Mouse (Mus musculus) left cerebral cortex, postnatal 14 days (tissue): ENCODE data around the gene Ddx42. TPM values are rescaled to one million over a fixed set of nuclear protein-coding genes. Genes with fewer than 3 reads are reported as not detected.

Experiments used
- DNase-seq, 2 experiments: peaks; one replicate each; pipeline ENCODE4 v3.0.0; 2021 to 2022; ENCODE audit warnings: low spot score in 2 of 2, mixed read lengths in 1 of 2
- intact Hi-C: fragments of 180-260 bp; cut with DNase I; formaldehyde crosslinking; loops from one replicate; pipeline ENCODE4 v1.15.1; 2025
- long read RNA-seq, 2 experiments: library from polyadenylated mRNA; stranded (forward); transcript quantifications; one replicate each; pipeline ENCODE4 v2.0.0; 2021
- total RNA-seq, 2 experiments: library from RNA; stranded (reverse); gene quantifications; 2 replicates each; pipeline ENCODE4 v1.2.3; 2021

Ddx42 gene
- 10 to 100 TPM; 69.0 to 69.4 TPM for total RNA-seq
- long read RNA-seq, experiment 1, full-length matches to known transcripts, result 37 of 53 reads
- long read RNA-seq, experiment 1, partial matches to known transcripts, result 10 of 53 reads
- long read RNA-seq, experiment 1, other reads (novel, unspliced or antisense), result 6 of 53 reads
- long read RNA-seq, experiment 2, full-length matches to known transcripts, result 25 of 33 reads
- long read RNA-seq, experiment 2, partial matches to known transcripts, result 6 of 33 reads
- long read RNA-seq, experiment 2, other reads (novel, unspliced or antisense), result 2 of 33 reads

DNA sequence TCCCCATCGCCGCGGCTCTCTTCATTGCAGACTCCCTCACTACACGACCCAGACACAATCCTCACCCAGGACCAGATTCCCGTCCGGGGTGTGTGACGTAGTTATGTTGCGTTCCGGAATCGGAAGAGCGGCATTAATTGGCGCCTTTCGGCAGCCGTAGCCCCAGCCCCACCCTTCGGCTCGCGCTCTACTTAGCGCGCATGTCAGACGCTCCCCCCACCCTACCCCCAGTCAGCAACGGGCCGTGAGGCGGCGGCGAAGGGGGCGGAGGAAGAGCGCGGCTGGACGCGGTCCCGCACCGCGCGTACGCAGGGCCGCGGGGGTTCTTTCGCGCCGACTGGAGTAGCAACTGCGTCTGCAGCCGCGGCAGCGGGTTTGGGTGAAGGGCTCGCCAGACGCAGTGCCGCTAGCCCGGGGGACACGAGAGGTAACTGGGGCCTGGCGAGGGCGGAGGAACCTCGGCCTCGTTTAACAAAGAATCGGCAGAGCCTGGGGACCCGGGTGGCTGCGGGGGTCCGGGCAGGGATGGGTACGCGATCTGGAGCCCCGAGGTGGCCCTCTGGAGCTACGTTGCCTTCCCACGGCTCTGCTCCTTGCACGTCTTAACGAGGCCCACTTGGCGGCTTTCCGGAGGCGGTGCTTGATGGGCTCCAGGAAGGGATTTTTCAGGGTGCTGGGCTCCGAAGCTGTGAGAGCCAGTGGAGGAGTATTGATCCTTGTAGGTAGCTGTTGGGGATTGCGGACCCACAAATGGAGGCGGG is at the start of gene Ddx42:
Gene Ddx42, plus strand, starts transcription at position 197 of the 761 bp plus-strand sequence.
- peak; percentile 93 to 95 for DNase-seq
- intact Hi-C loops, result loop anchor here (5.0 kb wide), 1 partner anchor 40 kb away; the partner anchor contains the start of genes Ftsj3 and Psmc5

GRCm38 (mm10) chr11:106167435-106167834 is 49.3 kb upstream of the Ddx42 start:
- DNase-seq, result no peak
- intact Hi-C loops, result no loop called here

DNA sequence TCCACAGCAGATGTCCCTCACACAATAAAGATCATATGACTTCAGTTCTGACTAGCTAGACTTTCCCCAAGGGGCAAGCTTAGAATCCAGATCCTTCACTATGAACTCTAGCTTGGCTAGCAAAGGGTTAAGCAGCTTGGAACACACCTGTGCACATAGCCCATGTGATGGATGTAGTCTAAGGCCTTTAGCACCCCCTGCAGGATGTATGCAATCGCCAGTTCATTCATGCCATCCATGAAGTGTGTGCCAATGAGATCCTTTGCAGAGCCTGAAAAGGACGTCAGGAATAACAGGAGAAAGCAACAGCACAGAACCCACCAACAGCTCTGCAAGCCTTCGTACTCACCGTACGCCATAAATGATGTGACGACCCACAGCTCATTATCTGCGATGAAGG is 45.9 kb upstream of the Ddx42 start:
- intact Hi-C loops, result no loop called here
- DNase-seq, result no peak

GRCm38 (mm10) chr11:106173228-106173627 is 43.5 kb upstream of the Ddx42 start:
- DNase-seq, result no peak
- intact Hi-C loops, result no loop called here

DNA sequence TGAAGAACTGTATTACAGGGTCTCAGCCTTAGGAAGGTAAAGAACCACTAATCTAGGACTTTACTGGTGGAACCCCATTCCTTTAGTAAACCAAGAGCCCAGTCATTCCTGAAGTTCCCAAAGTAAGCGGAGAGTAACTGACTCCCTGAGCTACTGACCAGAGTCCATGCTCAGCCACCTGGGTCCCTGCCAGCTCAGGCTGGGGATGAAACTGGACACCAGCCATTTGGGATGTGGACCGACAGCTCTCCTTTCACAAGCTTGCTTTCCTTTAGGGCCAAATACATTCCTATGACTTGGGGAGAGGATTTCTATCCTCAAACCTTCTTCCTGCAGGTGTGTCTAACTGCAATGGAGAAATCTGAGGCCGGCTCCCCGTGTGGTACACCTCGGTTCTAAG is 42.4 kb upstream of the Ddx42 start:
- intact Hi-C loops, result no loop called here
- no peak for DNase-seq

DNA sequence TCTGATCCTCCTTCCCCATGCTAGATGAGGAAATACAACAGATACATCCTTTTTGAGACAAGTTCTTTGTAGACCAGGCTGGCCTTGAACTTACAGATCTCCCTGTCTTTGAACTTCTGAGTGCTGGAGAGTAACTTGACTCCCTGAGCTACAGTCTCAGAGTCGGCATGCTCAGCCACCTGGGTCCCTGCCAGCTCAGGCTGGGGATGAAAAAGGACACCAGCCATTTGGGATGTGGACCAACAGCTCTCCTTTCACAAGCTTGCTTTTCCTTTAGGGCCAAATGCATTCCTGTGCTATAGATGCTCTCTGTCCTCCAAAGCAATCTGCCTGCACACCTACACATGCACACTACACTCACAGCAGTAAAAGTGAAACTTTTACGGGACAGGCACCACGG is 41.6 kb upstream of the Ddx42 start:
- intact Hi-C loops, result no loop called here
- DNase-seq, result no peak

DNA sequence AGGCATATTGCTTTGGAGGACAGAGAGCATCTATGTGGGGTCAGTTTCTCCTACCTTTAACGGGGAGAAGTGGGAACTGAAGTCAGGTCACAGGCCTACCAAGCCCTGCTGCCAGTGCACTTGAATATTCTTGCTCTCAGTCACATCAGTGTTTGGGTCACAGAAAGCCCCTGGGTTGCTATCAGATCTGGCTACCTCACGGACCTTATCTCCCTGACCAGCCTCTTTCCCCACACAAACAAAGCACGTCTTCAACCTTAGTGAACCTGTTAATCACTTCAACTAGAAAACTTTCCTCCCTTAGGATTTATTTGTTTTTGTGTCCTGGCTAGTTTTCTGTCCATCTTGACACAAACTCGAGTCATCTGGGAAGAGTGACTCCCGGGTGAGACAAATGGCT is 40.4 kb upstream of the Ddx42 start:
- intact Hi-C loops, result no loop called here
- no peak for DNase-seq

DNA sequence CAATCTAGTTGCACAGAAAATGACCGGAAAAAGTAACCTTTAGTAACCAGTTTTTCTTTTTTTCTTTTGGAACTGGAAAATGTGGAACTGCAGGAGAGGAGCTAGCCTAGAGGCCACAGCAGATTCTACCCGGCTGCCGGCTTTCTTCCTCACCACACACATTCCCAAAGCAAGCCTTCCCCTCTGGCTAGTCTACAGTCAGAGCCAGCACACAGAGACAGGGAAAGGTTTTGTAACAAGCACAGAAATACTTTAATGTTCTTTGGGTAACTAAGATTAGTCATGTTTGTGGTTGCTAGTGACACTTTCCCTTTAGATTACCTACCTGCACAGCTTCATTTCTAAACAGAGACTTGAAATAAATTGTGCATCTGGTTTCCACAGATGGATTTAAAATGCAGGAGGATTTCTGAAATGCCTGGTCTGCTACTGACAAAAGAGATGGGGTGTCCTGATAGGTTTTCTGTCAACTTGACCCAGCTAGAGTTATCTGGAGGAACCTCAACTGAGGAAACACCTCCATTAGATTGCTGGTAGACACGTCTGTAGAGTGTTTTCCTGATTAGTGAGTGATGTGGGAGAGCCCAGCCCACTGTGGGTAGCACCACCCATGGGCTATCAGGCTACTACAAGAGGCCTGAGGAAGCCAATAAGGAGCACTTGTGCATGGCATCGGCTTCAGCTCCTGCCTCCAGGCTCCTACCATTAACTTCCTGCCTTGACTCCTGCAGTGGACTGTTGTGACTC is 38.5 kb upstream of the Ddx42 start:
- intact Hi-C loops, result no loop called here
- DNase-seq, result no peak

- DNase-seq, result peak; percentile 41 to 67
- intact Hi-C loops, result no loop called here
These were observed 36.8 kb upstream of the Ddx42 start for GRCm38 (mm10) chr11:106179711-106180448.

- intact Hi-C loops, result no loop called here
- DNase-seq, result no peak
These were observed 36.3 kb upstream of the Ddx42 start for GRCm38 (mm10) chr11:106180449-106180801.

- intact Hi-C loops, result no loop called here
- no peak for DNase-seq
These were observed 29.4 kb upstream of the Ddx42 start for GRCm38 (mm10) chr11:106187326-106187725.

DNA sequence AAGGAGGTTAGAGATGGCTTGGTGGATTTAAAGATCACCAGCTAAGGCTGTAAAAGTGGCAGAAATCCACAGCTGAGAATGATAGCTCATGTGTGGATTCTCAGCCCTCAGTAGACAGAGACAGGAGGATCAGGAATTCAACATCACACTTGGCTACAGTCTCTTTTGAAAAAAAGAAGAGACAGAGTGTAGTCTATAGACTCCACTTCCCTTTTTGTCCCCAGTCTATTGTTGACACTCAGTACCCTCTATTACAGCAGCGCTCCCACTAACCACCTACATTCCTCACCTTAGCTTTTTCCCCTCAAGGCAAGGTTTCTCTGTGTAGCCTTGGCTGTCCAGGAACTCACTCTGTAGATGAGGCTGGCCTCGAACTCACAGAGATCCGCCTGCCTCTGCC is 25.0 kb upstream of the Ddx42 start:
- no peak for DNase-seq
- intact Hi-C loops, result no loop called here

- intact Hi-C loops, result no loop called here
- DNase-seq, result no peak
These were observed 24.5 kb upstream of the Ddx42 start for GRCm38 (mm10) chr11:106192241-106192640.

- no peak for DNase-seq
- intact Hi-C loops, result no loop called here
These were observed 23.9 kb upstream of the Ddx42 start for GRCm38 (mm10) chr11:106192657-106193370.

GRCm38 (mm10) chr11:106193371-106194154 is 23.2 kb upstream of the Ddx42 start:
- intact Hi-C loops, result no loop called here
- DNase-seq, result peak; percentile 96

DNA sequence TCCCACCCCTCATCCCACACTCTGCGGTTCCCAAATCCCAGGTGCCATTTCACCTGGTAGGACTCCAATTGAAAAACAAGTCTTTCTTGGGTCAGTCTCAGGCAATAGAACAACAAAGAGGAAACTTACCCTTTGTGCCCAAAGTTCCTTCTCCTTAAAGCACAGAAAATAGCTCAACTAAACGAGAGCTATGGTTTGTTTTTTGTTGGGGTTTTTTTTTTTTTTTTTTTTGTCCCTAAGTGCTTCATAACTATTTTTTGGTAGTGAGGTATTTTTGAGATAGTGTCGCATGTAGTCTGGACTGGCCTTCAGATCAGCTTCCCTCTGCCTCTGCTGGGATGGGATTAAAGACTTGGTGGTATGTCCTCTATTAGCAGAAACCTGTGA is 22.6 kb upstream of the Ddx42 start:
- no peak for DNase-seq
- intact Hi-C loops, result no loop called here

GRCm38 (mm10) chr11:106194891-106195290 is 21.8 kb upstream of the Ddx42 start:
- intact Hi-C loops, result no loop called here
- no peak for DNase-seq

DNA sequence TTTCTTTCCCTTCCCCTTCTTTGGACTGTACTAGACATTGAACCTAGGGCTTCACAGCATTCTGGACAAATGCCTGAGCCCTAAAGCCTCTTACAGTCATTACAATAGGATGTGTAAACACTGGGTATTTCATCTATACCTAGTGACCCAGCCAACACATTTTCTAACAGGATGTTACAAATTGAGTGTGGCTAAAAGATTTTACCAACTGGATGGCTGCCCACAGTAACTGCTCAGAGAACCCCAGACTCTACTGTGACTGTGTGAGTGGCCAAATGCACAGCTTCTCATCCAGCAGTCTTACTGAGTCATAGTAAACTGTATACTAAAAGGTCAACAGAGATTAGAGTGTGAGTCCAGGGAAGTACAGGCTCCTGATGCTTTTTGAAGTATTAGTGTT is 21.4 kb upstream of the Ddx42 start:
- intact Hi-C loops, result no loop called here
- DNase-seq, result no peak
